Mouse (Mus musculus) small intestine, adult 10 weeks (tissue): ENCODE results near the gene Pbx1. TPM values are rescaled to one million over a fixed set of nuclear protein-coding genes. Genes with fewer than 3 reads are reported as not detected.

ENCODE experiments used
- polyA plus RNA-seq: library from polyadenylated mRNA; stranded (reverse); fragments of 350-450 nt; fragmentation: Illumina TruSeq; extraction: RNeasy Lipid Tissue Mini Kit (QIAGEN cat#74804); gene quantifications from one replicate; pipeline ENCODE4 v1.2.3, GENCODE M21; 2014; ENCODE audit warnings: low replicate concordance

The Pbx1 gene
- polyA plus RNA-seq, result 16.1 TPM

GRCm38 (mm10) chr1:168432232-168432280 lies at the start of gene Pbx1:
TSS of gene Pbx1 (minus strand) at chr1:168432270.

